Comparison of ENCODE assay signal across 11 mouse cellular contexts in genomic region chr16:10690442-10690841, GRCm38 (mm10).
A peak's percentile ranks its signal among the peaks of the same experiment; 100 is the strongest.
DNase-seq lines count a peak whose midpoint lies in the region; ATAC-seq and TF ChIP-seq lines count a peak whose summit lies in the region.
"Had no signal": no experiment of that assay in that cellular context is flagged by ENCODE, and none has a peak within 500 bp of the region (broad histone marks: within the 10 kb centered on the region; RNA-seq: fewer than 3 reads in every experiment).

No protein-coding gene starts in this region.

- no peak overlapping the region for H3K9ac ChIP-seq in lung, embryonic 14.5 days
- peak overlapping the region; percentile 16; the same call in 1 of the 2 replicates for H3K9ac ChIP-seq in heart, embryonic 13.5 days
- H3K9ac ChIP-seq in liver, embryonic 14.5 days (replicated peaks) = no peak overlapping the region
- H3K9ac ChIP-seq in forebrain, embryonic 15.5 days (replicated peaks) = no peak overlapping the region
- H3K9ac ChIP-seq: embryonic facial prominence, embryonic 15.5 days; hindbrain, embryonic 13.5 days had no signal

- DNase-seq in lung, embryonic 14.5 days = peak; percentile 48
- no peak for DNase-seq in lung, postnatal 4 days
- peak; percentile 47 for DNase-seq in MEL-GATA-1-ER (ENCODE audit: extremely low read depth, low read depth)
- no peak for DNase-seq in liver, embryonic 14.5 days (ENCODE audit: low read depth in 3 of 3, low spot score in 3 of 3)
- no peak for DNase-seq in frontal cortex, adult 2 months (ENCODE audit: extremely low spot score in 1 of 2, low spot score in 1 of 2)
- no peak for DNase-seq in layer of hippocampus, adult 9-11 months
- DNase-seq: cerebellum, postnatal 36 days had no signal

- TF ChIP-seq CTCF in lung, embryonic 14.5 days (IDR thresholded peaks at IDR 0.05; ENCODE audit: low read depth) = no peak
- TF ChIP-seq CTCF in liver, embryonic 14.5 days (IDR thresholded peaks at IDR 0.05; ENCODE audit: low read depth) = no peak

- no peak for TF ChIP-seq EP300 in liver, embryonic 14.5 days (IDR thresholded peaks at IDR 0.05; ENCODE audit: low read depth)

- no peak overlapping the region for H3K4me3 ChIP-seq in lung, embryonic 14.5 days (ENCODE audit: low read depth, low read length)
- H3K4me3 ChIP-seq in heart, embryonic 13.5 days = no peak overlapping the region
- H3K4me3 ChIP-seq in liver, embryonic 14.5 days (ENCODE audit: insufficient read depth in 1 of 2, low read depth in 2 of 2, low read length in 2 of 2) = no peak overlapping the region
- H3K4me3 ChIP-seq in forebrain, embryonic 15.5 days = no peak overlapping the region
- H3K4me3 ChIP-seq: embryonic facial prominence, embryonic 15.5 days; hindbrain, embryonic 13.5 days had no signal

- 45% methylated on average over 3 of the region's 3 CpGs for WGBS in lung, embryonic 14.5 days
- WGBS in heart, embryonic 13.5 days = 16% methylated on average over 3 of the region's 3 CpGs
- WGBS in liver, embryonic 14.5 days (ENCODE audit: insufficient replicate concordance) = 18% methylated on average over 3 of the region's 3 CpGs
- 80% methylated on average over 3 of the region's 3 CpGs for WGBS in forebrain, embryonic 15.5 days

- H3K9me3 ChIP-seq in lung, embryonic 14.5 days (ENCODE audit: low read depth, low read length) = no peaks in the 10 kb centered on the region
- H3K9me3 ChIP-seq in heart, embryonic 13.5 days = no peaks in the 10 kb centered on the region
- no peaks in the 10 kb centered on the region for H3K9me3 ChIP-seq in liver, embryonic 14.5 days (ENCODE audit: control insufficient read depth, low read length)
- no peaks in the 10 kb centered on the region for H3K9me3 ChIP-seq in forebrain, embryonic 15.5 days
- H3K9me3 ChIP-seq: embryonic facial prominence, embryonic 15.5 days; hindbrain, embryonic 13.5 days had no signal

- peaks cover 17% of the 10 kb centered on the region for H3K4me1 ChIP-seq in lung, embryonic 14.5 days (ENCODE audit: insufficient read depth)
- peaks cover 42% of the 10 kb centered on the region for H3K4me1 ChIP-seq in heart, embryonic 13.5 days
- peaks cover 10 to 21% of the 10 kb centered on the region in 2 experiments; a peak in 3 of 4 replicates for H3K4me1 ChIP-seq in liver, embryonic 14.5 days (replicated peaks; ENCODE audit: control insufficient read depth in 2 of 2, insufficient read depth in 2 of 2, low read length in 1 of 2)
- H3K4me1 ChIP-seq in forebrain, embryonic 15.5 days = peaks cover 4% of the 10 kb centered on the region; the same call in 1 of the 2 replicates

- H3K27me3 ChIP-seq in lung, embryonic 14.5 days (ENCODE audit: insufficient read depth, low read length) = no peaks in the 10 kb centered on the region
- H3K27me3 ChIP-seq in heart, embryonic 13.5 days (replicated peaks) = peaks cover 3% of the 10 kb centered on the region; the same call in 1 of the 2 replicates
- no peaks in the 10 kb centered on the region for H3K27me3 ChIP-seq in liver, embryonic 14.5 days (ENCODE audit: control insufficient read depth, insufficient read depth, low read length)
- H3K27me3 ChIP-seq in forebrain, embryonic 15.5 days = no peaks in the 10 kb centered on the region
- H3K27me3 ChIP-seq: embryonic facial prominence, embryonic 15.5 days; hindbrain, embryonic 13.5 days had no signal

- no peaks in the 10 kb centered on the region for H3K36me3 ChIP-seq in lung, embryonic 14.5 days (ENCODE audit: insufficient read depth)
- H3K36me3 ChIP-seq in heart, embryonic 13.5 days = no peaks in the 10 kb centered on the region
- no peaks in the 10 kb centered on the region for H3K36me3 ChIP-seq in liver, embryonic 14.5 days (replicated peaks; ENCODE audit: control insufficient read depth, insufficient read depth, low read depth)
- no peaks in the 10 kb centered on the region for H3K36me3 ChIP-seq in forebrain, embryonic 15.5 days

- ATAC-seq in lung, embryonic 14.5 days (ENCODE audit: insufficient read depth) = peak; percentile 48
- ATAC-seq in heart, embryonic 13.5 days (ENCODE audit: extremely low read depth, insufficient number of reproducible peaks, low FRiP score, low TSS enrichment) = peak; percentile 35; the same call in 1 of the 2 replicates
- ATAC-seq in liver, embryonic 14.5 days (ENCODE audit: insufficient read depth) = peak; percentile 36; the same call in 1 of the 2 replicates
- no peak for ATAC-seq in forebrain, embryonic 15.5 days (replicated peaks)

- H3K27ac ChIP-seq in lung, embryonic 14.5 days (ENCODE audit: low read depth) = peak overlapping the region; percentile 66; the same call in 1 of the 2 replicates
- peak overlapping the region; percentile 89 for H3K27ac ChIP-seq in heart, embryonic 13.5 days (replicated peaks)
- H3K27ac ChIP-seq in liver, embryonic 14.5 days = no peak overlapping the region
- no peak overlapping the region for H3K27ac ChIP-seq in forebrain, embryonic 15.5 days (replicated peaks)
- H3K27ac ChIP-seq: embryonic facial prominence, embryonic 15.5 days; hindbrain, embryonic 13.5 days had no signal

- H3K4me2 ChIP-seq in lung, embryonic 14.5 days = 0 out of 2 replicates have a peak overlapping the region, but pooled peaks have one; percentile 10
- peak overlapping the region; percentile 28 for H3K4me2 ChIP-seq in heart, embryonic 13.5 days
- H3K4me2 ChIP-seq in liver, embryonic 14.5 days (ENCODE audit: low read depth) = no peak overlapping the region
- no peak overlapping the region for H3K4me2 ChIP-seq in forebrain, embryonic 15.5 days (replicated peaks)
- H3K4me2 ChIP-seq: embryonic facial prominence, embryonic 15.5 days; hindbrain, embryonic 13.5 days had no signal

Comparison
In these comparisons a context has a peak if more than half of its experiments do, and no peak if none do; other contexts are left out.
1. DNase-seq: peak in lung, embryonic 14.5 days (single experiment) and MEL-GATA-1-ER (single experiment); none in lung, postnatal 4 days (0 of 2), liver, embryonic 14.5 days (0 of 3), frontal cortex, adult 2 months (0 of 2) and layer of hippocampus, adult 9-11 months (single experiment).
2. H3K27ac ChIP-seq: peak in lung, embryonic 14.5 days (single experiment) and heart, embryonic 13.5 days (single experiment); none in liver, embryonic 14.5 days (single experiment) and forebrain, embryonic 15.5 days (single experiment).
3. H3K4me2 ChIP-seq: peak in lung, embryonic 14.5 days (single experiment) and heart, embryonic 13.5 days (single experiment); none in liver, embryonic 14.5 days (single experiment) and forebrain, embryonic 15.5 days (single experiment).